Mouse (Mus musculus) forebrain, embryonic 10.5 days (tissue): Measurements from ENCODE around the gene Wdr5. TPM values are rescaled to one million over a fixed set of nuclear protein-coding genes. Genes with fewer than 3 reads are reported as not detected.
A peak's percentile ranks its signal among the peaks of the same experiment; 100 is the strongest.

Experiments used
- DNase-seq: peaks from one replicate; pipeline ENCODE4 v3.0.0-alpha.2; 2017; ENCODE audit warnings: low spot score; ENCODE audit errors: extremely low spot score
- H3K27ac ChIP-seq: fragments of 300-500 bp; sonication (generic); 2 replicates; pipeline ENCODE4 v1.5.1; 2016; ENCODE audit warnings: mild to moderate bottlenecking
- H3K27me3 ChIP-seq: fragments of 300-500 bp; sonication (generic); 2 replicates; pipeline ENCODE4 v1.6.1; 2016; ENCODE audit warnings: mild to moderate bottlenecking; ENCODE audit not compliant: poor library complexity, severe bottlenecking
- H3K36me3 ChIP-seq: fragments of 300-500 bp; sonication (generic); replicated peaks from 2 replicates; pipeline ENCODE4 v1.6.1; 2016; ENCODE audit warnings: mild to moderate bottlenecking, moderate library complexity
- H3K4me1 ChIP-seq: fragments of 300-500 bp; sonication (generic); 2 replicates; pipeline ENCODE4 v1.6.1; 2016
- H3K4me3 ChIP-seq: fragments of 300-500 bp; sonication (generic); 2 replicates; pipeline ENCODE4 v1.5.1; 2016; ENCODE audit warnings: mild to moderate bottlenecking, moderate library complexity
- H3K9me3 ChIP-seq: fragments of 300-500 bp; sonication (generic); 2 replicates; pipeline ENCODE4 v1.6.1; 2016; ENCODE audit warnings: mild to moderate bottlenecking, moderate library complexity
- WGBS: fragments of 180-500 bp; shearing (Covaris S2); methylation state at CpG from one replicate; pipeline ENCODE4 v1.1.7; 2016; 5-methylcytosine and 5-hydroxymethylcytosine counted together
- polyA plus RNA-seq: library from polyadenylated mRNA; unstranded; fragments of >200 nt; fragmentation: Nextera tagmentation; extraction: Ambion mirVana; gene quantifications from 2 replicates; pipeline ENCODE4 v1.2.1, GENCODE M21; 2016

The Wdr5 gene
- polyA plus RNA-seq, 1 experiment from 2014 or later = 89.0 TPM

- Histone ChIP-seq H3K4me1 (peaks cover 16% of the 10 kb centered on the region), H3K9me3 (no peaks in the 10 kb centered on the region), H3K27me3 (peaks cover 85% of the 10 kb centered on the region), H3K27ac (no peak overlapping the region), H3K4me3 (no peak overlapping the region), H3K36me3 (no peaks in the 10 kb centered on the region)
- 76% methylated on average over 12 of the region's 12 CpGs for WGBS
- no peak for DNase-seq
Observed at GRCm38 (mm10) chr2:27565316-27566103, 50.6 kb downstream of the Wdr5 start.

- 63% methylated on average over 5 of the region's 5 CpGs for WGBS
- Histone ChIP-seq H3K4me3 (no peak overlapping the region), H3K4me1 (peaks cover 35% of the 10 kb centered on the region), H3K36me3 (no peaks in the 10 kb centered on the region), H3K9me3 (no peaks in the 10 kb centered on the region), H3K27me3 (peaks cover 88% of the 10 kb centered on the region), H3K27ac (peak overlapping the region; percentile 22; the same call in 1 of the 2 replicates)
- DNase-seq = no peak
Observed at GRCm38 (mm10) chr2:27570856-27571255, 55.9 kb downstream of the Wdr5 start.

- H3K27ac ChIP-seq = no peak overlapping the region; the same call in 1 of the 2 replicates
- peaks cover 35% of the 10 kb centered on the region for H3K4me1 ChIP-seq
- DNase-seq = peak; percentile 37
- H3K27me3 ChIP-seq = peaks cover 88% of the 10 kb centered on the region
- WGBS = 58% methylated on average over 8 of the region's 8 CpGs
- H3K36me3 ChIP-seq = no peaks in the 10 kb centered on the region
- H3K9me3 ChIP-seq = no peaks in the 10 kb centered on the region
- H3K4me3 ChIP-seq = no peak overlapping the region
Observed at GRCm38 (mm10) chr2:27572261-27572793, 57.4 kb downstream of the Wdr5 start.

- peak; percentile 74 for DNase-seq
- Histone ChIP-seq H3K27ac (0 out of 2 replicates have a peak overlapping the region, but pooled peaks have one; percentile 18), H3K4me3 (no peak overlapping the region), H3K36me3 (no peaks in the 10 kb centered on the region), H3K27me3 (peaks cover 86% of the 10 kb centered on the region), H3K4me1 (peaks cover 35% of the 10 kb centered on the region), H3K9me3 (no peaks in the 10 kb centered on the region)
- 63% methylated on average over 18 of the region's 18 CpGs for WGBS
Observed at GRCm38 (mm10) chr2:27572928-27573627, 58.1 kb downstream of the Wdr5 start.

GRCm38 (mm10) chr2:27573628-27573966 lies 58.6 kb downstream of the Wdr5 start:
- Histone ChIP-seq H3K4me1 (peaks cover 35% of the 10 kb centered on the region), H3K27ac (0 out of 2 replicates have a peak overlapping the region, but pooled peaks have one; percentile 18)
- WGBS = 83% methylated on average over 8 of the region's 8 CpGs

DNA sequence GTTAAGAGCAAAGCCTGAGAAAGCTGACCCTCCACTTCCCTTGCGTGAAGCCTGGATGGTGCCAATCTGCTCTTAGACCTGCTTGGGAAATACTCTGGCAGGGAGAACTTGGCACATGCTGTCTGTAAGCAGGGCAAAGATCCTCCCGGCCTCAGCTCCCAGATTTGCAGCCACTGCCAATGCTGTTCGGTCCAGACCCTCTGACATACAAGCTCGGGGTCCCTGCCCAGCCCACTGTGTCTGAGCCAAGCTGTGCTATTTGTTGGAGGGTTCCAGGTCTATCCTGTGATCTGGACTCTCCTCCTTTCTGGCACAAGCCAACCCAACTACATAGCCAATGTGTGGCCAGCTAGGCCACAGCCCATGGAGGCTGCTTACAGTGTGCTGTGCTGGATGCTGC lies 61.5 kb downstream of the Wdr5 start:
- Histone ChIP-seq H3K4me3 (no peak overlapping the region), H3K27me3 (peaks cover 67% of the 10 kb centered on the region), H3K9me3 (no peaks in the 10 kb centered on the region), H3K27ac (no peak overlapping the region), H3K4me1 (peaks cover 26% of the 10 kb centered on the region), H3K36me3 (no peaks in the 10 kb centered on the region)
- no peak for DNase-seq
- WGBS = 90% methylated on average over 4 of the region's 4 CpGs

More at GRCm38 (mm10) chr2:27573628-27573966, 58.6 kb downstream of the Wdr5 start:
- Histone ChIP-seq H3K27me3 (peaks cover 82% of the 10 kb centered on the region), H3K9me3 (no peaks in the 10 kb centered on the region), H3K4me3 (no peak overlapping the region), H3K36me3 (no peaks in the 10 kb centered on the region)
- DNase-seq = no peak

- Histone ChIP-seq H3K36me3 (no peaks in the 10 kb centered on the region), H3K4me3 (no peak overlapping the region), H3K4me1 (peaks cover 9% of the 10 kb centered on the region), H3K27ac (no peak overlapping the region), H3K9me3 (no peaks in the 10 kb centered on the region), H3K27me3 (peaks cover 72% of the 10 kb centered on the region)
- DNase-seq = no peak
- WGBS = 91% methylated on average over 4 of the region's 4 CpGs
Observed at GRCm38 (mm10) chr2:27578552-27578951, 63.6 kb downstream of the Wdr5 start.

DNA sequence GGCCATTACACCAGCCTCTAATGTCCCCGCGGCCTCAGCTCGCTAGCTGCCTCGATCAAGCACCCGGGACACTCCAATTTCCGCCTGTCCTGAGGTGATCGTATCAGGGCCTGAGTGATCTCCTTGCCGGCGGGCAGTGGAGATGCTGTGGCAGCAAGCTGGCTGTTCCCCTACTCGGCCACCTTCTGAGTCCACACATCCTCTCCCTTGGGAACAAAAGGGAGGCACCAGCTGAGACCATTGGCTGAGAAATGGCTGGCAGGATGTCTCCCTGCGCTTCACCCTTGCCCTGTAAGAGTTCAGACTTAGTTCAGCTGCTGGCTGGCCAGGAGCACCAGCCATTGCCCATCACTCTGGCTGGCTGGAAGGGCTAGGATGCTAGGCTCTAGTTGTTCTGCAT lies 67.2 kb downstream of the Wdr5 start:
- Histone ChIP-seq H3K27ac (no peak overlapping the region), H3K4me3 (no peak overlapping the region), H3K36me3 (no peaks in the 10 kb centered on the region), H3K4me1 (0 out of 2 replicates have a peak, but pooled peaks cover 5% of the 10 kb centered on the region), H3K9me3 (no peaks in the 10 kb centered on the region), H3K27me3 (peaks cover 36% of the 10 kb centered on the region)
- DNase-seq = no peak
- WGBS = 74% methylated on average over 11 of the region's 11 CpGs

DNA sequence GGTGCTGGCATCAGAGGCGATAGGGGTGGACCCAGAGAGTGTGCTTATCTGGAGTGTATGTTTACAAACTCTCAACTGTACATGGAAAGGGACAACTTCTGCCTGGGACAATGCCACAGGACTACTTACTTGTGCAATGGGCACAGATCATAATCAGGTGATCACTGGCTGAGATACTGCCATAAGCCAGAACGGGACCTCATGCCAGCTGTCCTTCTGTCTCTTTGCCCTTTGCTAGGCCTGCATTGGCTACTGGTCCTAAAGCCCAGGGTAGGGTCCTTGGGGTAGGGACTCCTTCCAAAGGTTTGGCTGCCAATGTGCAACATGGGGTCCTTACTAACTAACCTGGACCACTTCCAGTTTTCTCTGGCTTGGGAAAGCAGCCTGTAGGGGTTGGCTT lies 68.1 kb downstream of the Wdr5 start:
- Histone ChIP-seq H3K36me3 (no peaks in the 10 kb centered on the region), H3K4me3 (no peak overlapping the region), H3K27ac (no peak overlapping the region), H3K27me3 (peaks cover 28% of the 10 kb centered on the region), H3K9me3 (no peaks in the 10 kb centered on the region), H3K4me1 (0 out of 2 replicates have a peak, but pooled peaks cover 5% of the 10 kb centered on the region)
- 91% methylated on average over 2 of the region's 2 CpGs for WGBS
- DNase-seq = no peak

DNA sequence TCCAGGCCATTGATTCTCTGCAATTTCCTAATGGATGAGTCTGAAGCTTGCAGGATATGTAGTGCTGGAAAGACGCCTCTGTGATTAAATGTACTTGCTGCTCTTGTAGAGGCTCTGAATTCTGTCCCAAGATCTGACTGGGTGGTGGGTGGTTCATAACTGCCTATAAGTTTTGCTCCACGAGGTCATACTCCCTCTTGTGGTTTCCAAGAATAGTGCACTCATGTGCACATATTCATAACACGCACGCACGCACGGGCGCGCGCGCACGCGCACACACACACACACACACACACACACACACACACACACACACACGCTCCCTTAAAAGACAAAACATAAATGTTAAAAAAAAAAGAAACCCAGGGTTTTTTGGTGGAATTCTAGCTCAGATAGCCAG lies 69.6 kb downstream of the Wdr5 start:
- DNase-seq = no peak
- Histone ChIP-seq H3K4me1 (0 out of 2 replicates have a peak, but pooled peaks cover 5% of the 10 kb centered on the region), H3K4me3 (no peak overlapping the region), H3K9me3 (no peaks in the 10 kb centered on the region), H3K27ac (no peak overlapping the region), H3K36me3 (no peaks in the 10 kb centered on the region), H3K27me3 (peaks cover 18% of the 10 kb centered on the region; the same call in 1 of the 2 replicates)
- WGBS = 92% methylated on average over 13 of the region's 13 CpGs
